Mouse (Mus musculus): ENCODE measurements at regions not wholly inside any gene's neighbourhood (a gene's known extent, or its start where the extent isn't known, plus 50 kb on each side); places are given as distances from the start of the nearest gene placed in this dataset.
"Not testable (repeated sequence)": the region's sequence is repeated elsewhere in the genome, so short reads cannot be mapped to it uniquely, and the experiment has no call there.

DNA sequence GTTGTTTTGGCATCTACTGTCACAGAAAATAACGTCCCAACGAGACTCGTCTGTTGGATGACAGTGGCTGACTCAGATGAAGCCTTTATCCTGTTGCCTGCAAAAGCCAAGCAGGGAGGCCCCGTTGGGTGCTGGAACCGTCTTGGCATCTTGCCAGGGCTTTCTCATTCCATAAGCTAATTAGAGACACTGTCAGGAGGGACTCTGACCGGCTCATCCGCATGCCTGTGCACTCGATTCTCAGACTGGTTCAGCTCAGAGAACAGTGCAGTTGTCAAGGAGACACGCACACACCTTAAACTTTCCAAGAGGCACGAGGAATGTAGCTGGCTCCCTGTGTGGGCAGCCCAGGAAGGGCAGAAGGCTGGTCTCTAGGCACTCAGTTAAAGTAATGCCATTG, 169.0 kb upstream of the Sulf2 start:
- no peak for DNase-seq (ENCODE audit: low read depth, low spot score)

GRCm38 (mm10) chr2:166322668-166323043, 167.2 kb upstream of the Sulf2 start:
- DNase-seq (ENCODE audit: low read depth, low spot score), result no peak

GRCm38 (mm10) chr2:166321992-166322667, 166.7 kb upstream of the Sulf2 start:
- DNase-seq (ENCODE audit: low read depth, low spot score), result no peak

GRCm38 (mm10) chr2:166316409-166316916, 161.0 kb upstream of the Sulf2 start:
- no peak for DNase-seq (ENCODE audit: low read depth, low spot score)

- DNase-seq (ENCODE audit: low read depth, low spot score), result no peak
These were observed 155.0 kb upstream of the Sulf2 start for GRCm38 (mm10) chr2:166310438-166310837.

- DNase-seq (ENCODE audit: low read depth, low spot score), result no peak
These were observed 154.4 kb upstream of the Sulf2 start for GRCm38 (mm10) chr2:166309882-166310281.

DNA sequence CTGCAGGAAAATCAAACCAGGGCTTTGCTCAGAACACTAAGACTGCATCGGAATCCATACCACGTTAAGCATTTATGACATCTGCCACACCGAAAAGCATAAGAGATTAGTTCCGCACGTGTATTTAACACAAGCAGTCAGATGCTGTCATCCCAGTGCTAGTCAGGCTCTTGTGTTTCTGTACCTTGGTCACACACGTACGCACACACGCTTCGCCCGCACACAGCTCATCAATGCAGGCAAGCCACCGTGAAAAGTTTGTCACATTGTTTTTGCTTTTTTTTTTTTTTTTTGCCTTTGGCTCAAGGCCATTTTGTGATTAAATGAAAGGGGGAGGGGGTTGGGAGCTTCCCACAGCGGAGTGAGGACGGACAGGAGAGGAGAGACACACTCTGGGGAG, 152.1 kb upstream of the Sulf2 start:
- no peak for DNase-seq (ENCODE audit: low read depth, low spot score)

DNA sequence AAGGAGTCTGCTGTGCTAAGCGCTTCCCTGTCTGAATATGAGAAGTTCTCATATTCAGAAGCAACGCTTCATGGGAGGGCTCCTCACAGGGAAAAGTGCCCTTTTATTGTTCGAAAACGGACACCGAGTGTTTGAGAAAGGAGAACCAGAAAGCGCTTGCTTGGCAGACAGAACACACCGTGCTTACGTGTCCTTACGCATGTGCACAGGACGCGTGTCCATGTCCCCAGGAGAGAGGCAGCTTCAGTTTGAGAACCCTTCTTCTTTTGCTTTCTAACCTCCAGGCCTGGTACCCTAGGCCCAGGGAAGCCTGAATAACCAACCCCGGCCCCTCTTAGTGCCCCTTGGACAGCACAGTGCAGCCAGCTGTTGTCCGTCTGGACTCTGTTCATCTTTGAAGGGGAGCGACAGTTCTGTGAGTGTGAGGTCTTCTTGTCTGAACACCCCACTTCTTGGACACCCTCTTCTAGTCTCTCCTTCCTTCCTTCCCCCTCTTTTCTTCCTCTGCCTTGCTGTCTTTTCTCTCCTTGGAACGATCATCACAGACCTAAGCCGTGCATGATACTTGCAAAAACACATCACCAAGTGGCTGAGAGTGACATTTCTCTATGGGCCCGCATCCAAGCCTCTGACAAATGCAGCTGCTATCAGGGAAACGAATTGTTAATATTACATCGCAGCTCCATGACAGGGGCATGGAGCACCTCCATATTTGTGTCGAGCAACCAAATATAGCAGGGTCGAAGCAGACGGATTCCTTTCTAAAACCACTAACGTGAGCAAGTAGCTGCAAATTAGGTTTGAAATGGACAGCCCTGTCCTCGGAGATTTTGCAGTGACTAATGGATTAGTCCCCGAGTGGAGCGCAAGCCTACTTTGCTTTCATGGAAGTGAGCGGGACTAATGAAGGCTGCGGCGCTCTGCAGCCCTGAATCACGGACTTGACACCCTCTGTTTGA, 149.9 kb upstream of the Sulf2 start:
- DNase-seq (ENCODE audit: low read depth, low spot score), result no peak

DNA sequence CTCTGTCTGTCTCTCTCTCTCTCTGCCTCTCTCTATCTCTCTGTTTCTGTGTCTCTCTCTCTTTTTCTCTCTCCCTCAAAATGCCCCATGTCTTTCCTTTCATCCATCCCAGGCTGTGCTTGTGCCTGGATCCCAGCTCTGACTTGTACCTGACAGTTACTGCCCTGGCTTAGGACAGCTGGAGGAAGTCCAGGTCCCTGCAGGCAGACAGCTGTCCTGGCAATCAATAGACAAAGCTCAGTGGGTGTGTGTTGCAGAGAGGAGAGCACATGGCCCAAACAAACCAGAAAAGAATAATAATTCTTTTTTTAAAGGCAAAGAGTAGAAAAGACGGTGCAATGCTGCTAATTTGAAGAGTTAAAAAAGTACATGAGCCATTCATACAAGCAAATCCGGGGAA, 148.4 kb upstream of the Sulf2 start:
- DNase-seq (ENCODE audit: low read depth, low spot score), result no peak

GRCm38 (mm10) chr2:166301161-166301560, 145.7 kb upstream of the Sulf2 start:
- DNase-seq (ENCODE audit: low read depth, low spot score), result no peak

DNA sequence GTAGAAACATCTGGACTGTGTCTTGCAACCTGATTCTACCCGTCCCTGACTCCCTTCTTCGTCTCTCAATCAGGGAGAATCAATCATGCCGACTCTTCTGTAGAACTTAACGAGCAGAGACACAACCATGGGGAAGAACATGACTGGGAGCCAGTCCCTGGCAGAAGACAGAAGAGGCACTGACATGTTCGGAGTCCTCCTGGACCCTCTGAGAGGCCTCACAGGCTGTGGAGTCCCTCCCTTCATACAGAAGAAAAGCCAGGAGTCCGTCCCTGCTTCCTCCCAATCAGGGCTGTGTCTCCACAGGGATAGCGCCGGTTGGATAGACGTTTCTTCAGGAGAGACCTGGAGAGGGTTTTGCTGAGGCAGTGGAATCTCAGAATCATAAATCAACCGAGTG, 139.2 kb upstream of the Sulf2 start:
- DNase-seq (ENCODE audit: low read depth, low spot score), result no peak

DNA sequence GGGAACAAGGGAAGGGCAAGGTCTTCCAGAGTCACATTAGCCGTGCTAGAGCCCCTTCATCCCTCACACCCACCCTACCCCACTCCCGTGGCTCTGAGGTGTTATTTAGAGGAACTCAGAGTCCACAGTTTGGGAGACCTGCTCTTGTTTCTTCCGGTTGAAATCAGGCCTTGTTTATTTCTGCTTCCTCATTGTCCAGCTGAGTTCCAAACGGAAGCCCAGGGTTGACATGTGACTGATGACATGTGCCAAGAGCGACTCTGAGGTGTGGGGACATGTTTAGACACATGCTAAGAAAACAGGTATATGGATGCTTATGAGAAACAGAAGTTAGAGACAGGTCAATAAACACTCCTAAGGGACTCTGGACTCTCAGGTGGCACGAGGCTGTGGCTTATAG, 137.5 kb upstream of the Sulf2 start:
- DNase-seq (ENCODE audit: low read depth, low spot score), result no peak

GRCm38 (mm10) chr2:166291266-166291665, 135.8 kb upstream of the Sulf2 start:
- no peak for DNase-seq (ENCODE audit: low read depth, low spot score)

DNA sequence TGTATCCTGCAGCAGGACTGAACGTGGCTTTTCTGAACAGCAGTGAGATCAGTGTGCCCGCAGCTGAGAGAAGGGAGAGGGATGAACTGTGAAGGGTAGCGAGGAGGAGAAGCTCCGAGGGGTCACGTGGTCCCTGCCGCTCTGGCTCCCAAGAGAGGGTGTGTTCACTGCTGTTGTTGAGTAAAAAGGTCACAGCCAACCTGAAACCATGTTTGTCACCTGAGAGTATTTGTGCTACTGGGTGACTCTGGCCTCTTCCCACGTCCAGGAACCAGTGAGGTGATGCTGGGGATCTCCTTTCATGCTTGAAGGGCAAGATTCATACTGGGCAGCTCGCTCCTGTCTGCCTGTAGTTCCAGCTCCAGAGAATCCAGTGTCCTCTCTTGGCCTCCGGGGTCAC, 135.4 kb upstream of the Sulf2 start:
- no peak for DNase-seq (ENCODE audit: low read depth, low spot score)

DNA sequence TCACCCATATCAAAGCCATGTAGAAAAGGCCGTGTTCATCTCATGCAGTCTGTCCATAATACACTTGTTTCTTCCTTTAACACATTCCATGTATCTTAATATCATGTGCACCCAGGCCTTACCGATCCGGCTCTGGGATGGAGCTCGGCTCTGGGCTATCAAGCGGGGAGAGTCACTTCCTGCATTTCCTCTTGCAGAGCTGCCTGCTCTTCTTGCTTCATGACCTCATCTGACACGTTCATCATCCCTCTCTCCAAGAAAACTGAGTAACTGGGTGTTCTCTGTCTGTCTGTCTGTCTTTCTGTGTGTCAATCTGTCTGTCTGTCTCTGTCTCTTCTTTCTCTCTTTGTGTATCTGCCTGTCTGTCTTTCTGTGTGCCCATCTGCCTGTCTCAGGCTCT, 133.7 kb upstream of the Sulf2 start:
- no peak for DNase-seq (ENCODE audit: low read depth, low spot score)

- not testable (repeated sequence) for DNase-seq (ENCODE audit: low read depth, low spot score)
These were observed 125.7 kb upstream of the Sulf2 start for GRCm38 (mm10) chr2:166281137-166281536.

DNA sequence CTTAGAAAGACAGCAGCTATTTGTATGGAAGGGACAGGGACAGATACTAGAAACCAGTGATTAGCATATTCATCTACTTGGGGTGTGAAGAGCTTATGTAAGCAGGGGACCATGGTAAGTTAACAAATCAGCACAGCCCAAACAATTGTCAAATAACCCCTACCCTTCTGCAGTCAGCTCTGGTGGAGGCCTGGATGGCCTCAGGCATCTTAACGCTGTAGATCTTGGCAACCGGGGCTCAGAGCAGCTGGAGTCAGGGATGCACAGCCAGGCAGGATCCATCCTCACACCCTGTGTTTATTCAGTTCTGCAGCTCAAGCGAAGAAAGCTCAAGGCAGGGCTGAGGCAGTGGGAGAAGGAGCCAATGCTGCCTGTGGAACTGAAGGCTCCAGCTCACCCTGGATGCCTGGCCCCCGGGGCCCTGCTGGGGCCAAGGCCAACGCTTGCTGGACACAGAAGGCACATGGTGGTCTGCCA, 125.2 kb upstream of the Sulf2 start:
- DNase-seq (ENCODE audit: low read depth, low spot score), result no peak

DNA sequence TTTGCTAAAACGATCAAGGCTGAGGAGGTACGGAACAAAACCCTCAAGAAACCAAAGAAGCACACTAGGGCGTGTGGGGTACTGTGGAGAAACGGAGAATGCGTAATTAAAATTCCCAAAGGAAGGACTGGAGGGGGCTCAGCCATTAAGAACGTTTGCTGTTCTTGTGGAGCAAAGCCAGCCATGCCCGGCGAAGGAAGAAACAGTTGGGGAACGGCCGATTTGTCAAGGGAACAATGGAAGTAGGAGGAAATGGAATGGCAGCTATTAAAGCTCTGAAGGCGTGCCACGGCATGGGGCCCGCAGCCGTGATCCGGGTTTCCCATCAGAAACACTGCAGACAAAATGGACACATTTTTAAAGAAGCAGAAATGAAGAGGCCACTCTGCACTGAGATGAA, 124.2 kb upstream of the Sulf2 start:
- DNase-seq (ENCODE audit: low read depth, low spot score), result no peak

GRCm38 (mm10) chr2:166275398-166275797, 119.9 kb upstream of the Sulf2 start:
- no peak for DNase-seq (ENCODE audit: low read depth, low spot score)

DNA sequence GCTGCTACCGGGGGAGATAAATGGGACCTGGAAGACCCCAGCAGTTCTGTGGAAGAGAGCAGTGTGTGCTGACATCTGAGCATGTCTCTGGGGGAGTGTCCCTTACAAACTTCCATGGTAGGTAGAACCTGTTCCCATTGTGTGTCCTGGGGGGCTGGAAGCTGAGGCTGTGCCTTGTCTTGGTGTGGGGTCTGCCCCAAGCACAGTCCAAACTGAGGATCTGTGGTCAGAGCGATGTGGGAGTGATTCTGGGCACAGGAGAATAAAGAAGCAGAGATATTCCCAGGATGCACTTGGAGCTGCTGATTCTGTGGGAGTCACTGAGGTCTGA, 118.5 kb upstream of the Sulf2 start:
- no peak for DNase-seq (ENCODE audit: low read depth, low spot score)

DNA sequence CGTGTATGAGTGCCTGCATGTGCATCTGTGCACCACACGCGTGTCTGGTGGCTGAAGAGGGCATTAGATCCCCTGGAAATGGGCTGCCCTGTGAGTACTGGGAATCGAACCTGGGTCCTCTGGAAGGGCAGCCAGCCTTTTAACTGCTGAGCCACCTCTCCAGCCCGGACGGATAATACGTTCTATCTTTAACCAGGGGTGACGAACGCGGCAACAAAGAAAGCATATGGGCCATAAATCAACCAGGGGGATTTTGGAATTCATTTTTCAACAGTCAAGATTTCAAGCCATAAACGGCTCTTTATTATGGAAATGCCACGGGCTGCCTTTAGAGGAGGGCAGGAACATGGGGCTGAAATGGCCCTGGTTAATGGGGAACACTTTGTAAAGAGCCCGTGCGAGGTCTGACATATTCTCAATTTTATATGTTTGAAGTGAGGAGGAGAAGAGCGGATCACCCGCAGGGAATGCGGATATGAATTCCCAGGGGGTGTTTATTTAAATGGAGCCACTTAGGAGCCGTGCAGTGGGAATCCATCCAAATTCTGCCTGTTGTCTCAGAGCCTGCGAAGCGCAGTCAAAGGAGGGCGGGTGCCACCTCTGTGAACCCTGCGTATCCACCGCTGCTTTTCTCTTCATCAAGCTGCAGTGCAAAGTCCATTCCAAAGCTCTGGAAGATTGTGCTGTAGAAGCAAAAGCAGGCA, 118.0 kb upstream of the Sulf2 start:
- no peak for DNase-seq (ENCODE audit: low read depth, low spot score)

DNA sequence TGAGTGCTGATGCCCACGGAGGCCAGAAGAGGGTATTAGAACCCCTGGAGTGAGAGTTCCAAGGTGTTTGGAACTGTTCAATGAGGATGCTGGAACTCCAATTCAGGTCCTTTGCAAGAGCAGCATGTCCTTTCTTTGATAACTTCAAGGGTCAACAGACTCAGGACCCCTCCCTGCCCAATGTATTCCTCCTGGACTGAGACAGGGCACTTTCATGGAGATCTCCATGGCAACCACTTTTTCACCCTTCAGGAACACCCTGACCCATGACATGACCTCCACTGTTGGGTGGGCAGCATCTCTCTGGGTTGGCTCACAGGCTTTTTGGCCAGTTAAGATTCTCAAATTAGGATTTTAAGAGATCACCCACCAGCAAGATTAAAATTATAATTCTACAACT, 117.4 kb upstream of the Sulf2 start:
- DNase-seq (ENCODE audit: low read depth, low spot score), result no peak
